9 mouse cellular contexts compared by ENCODE assay signal in the genomic region with DNA sequence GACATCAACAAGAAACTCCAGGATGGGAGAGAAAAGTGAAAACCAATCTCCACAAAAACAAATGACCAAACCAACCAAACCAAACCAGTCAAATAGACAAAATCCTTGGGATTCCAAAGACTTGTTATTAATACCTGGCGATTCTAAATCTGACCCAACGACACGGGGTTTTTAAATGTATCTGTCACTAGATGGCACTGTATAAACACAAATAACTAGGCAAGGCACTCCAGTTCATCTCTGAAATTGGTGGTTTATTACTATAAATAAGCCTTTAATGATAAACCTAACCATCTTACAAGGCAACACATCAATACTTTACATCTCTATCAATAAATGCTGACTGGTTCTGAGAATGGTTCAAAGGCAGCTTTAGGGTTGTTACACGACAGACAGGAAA. TPM values are rescaled to one million over a fixed set of nuclear protein-coding genes. Genes with fewer than 3 reads are reported as not detected.
DNase-seq lines count a peak whose midpoint lies in the region; ATAC-seq and TF ChIP-seq lines count a peak whose summit lies in the region.
"Had no signal": no experiment of that assay in that cellular context is flagged by ENCODE, and none has a peak within 500 bp of the region (broad histone marks: within the 10 kb centered on the region; RNA-seq: fewer than 3 reads in every experiment).

No protein-coding gene starts in this region.

- no peaks in the 10 kb centered on the region for H3K36me3 ChIP-seq in MEL (ENCODE audit: control insufficient read depth in 1 of 2, insufficient read depth in 2 of 2, low read length in 2 of 2)
- no peaks in the 10 kb centered on the region for H3K36me3 ChIP-seq in midbrain, postnatal 0 days (ENCODE audit: insufficient read depth, low read length)
- H3K36me3 ChIP-seq: embryonic facial prominence, embryonic 13.5 days; limb, embryonic 12.5 days had no signal

- peak; percentile 86 for TF ChIP-seq RAD21 in MEL (IDR thresholded peaks at IDR 0.05; ENCODE audit: low read depth, low read length)

- 15% methylated on average over 4 of the region's 4 CpGs for WGBS in midbrain, postnatal 0 days

- no peaks in the 10 kb centered on the region for H3K4me1 ChIP-seq in MEL (ENCODE audit: control insufficient read depth in 1 of 2, insufficient read depth in 2 of 2, low read length in 2 of 2)
- H3K4me1 ChIP-seq in midbrain, postnatal 0 days (ENCODE audit: insufficient read depth, low read length) = no peaks in the 10 kb centered on the region

- H3K4me3 ChIP-seq in layer of hippocampus, adult 2 months = no peak overlapping the region
- H3K4me3 ChIP-seq in MEL (ENCODE audit: control insufficient read depth in 1 of 2, insufficient read depth in 1 of 2, low read depth in 2 of 2, low read length in 2 of 2) = no peak overlapping the region
- H3K4me3 ChIP-seq in midbrain, postnatal 0 days (ENCODE audit: low read depth, low read length) = no peak overlapping the region
- H3K4me3 ChIP-seq: embryonic facial prominence, embryonic 13.5 days; limb, embryonic 12.5 days had no signal

- DNase-seq in layer of hippocampus, adult 2 months (ENCODE audit: low spot score in 2 of 2) = peak; percentile 13 to 24
- DNase-seq in layer of hippocampus, adult 8-10 months (ENCODE audit: low spot score in 2 of 2) = no peak
- DNase-seq in MEL (ENCODE audit: low read depth, low spot score) = peak; percentile 50
- peak; percentile 37 for DNase-seq in brain, embryonic 18.5 days (ENCODE audit: low read depth, low spot score)
- DNase-seq in midbrain, postnatal 0 days (ENCODE audit: low spot score) = peak; percentile 77
- DNase-seq in left cerebral cortex, adult 18-20 months (ENCODE audit: low spot score in 2 of 2) = no peak
- DNase-seq in urinary bladder, adult 18-20 months (ENCODE audit: low spot score in 2 of 2) = no peak

- TF ChIP-seq EP300 in MEL (IDR thresholded peaks at IDR 0.05; ENCODE audit: low read depth in 1 of 2, low read length in 2 of 2) = no peak

- TF ChIP-seq POLR2A in MEL (IDR thresholded peaks at IDR 0.05; ENCODE audit: control insufficient read depth in 1 of 2, insufficient read depth in 1 of 2, low read depth in 1 of 2, low read length in 2 of 2, poor library complexity in 1 of 2) = no peak

- ATAC-seq in midbrain, postnatal 0 days (ENCODE audit: low FRiP score) = 0 out of 2 replicates have a peak, but pooled peaks have one; percentile 44

- no peaks in the 10 kb centered on the region for H3K79me2 ChIP-seq in MEL (ENCODE audit: control insufficient read depth, insufficient read depth, low read length, poor library complexity)

- peak; percentile 85 for TF ChIP-seq CTCF in layer of hippocampus, adult 2 months (conservative IDR thresholded peaks at IDR 0.05)
- peak in 1 of 3 experiments; percentile 74; a peak in 2 of 6 replicates for TF ChIP-seq CTCF in MEL (IDR thresholded peaks at IDR 0.05 in 2 of 3, conservative IDR thresholded peaks at IDR 0.05 in 1 of 3; ENCODE audit: control insufficient read depth in 1 of 3, insufficient read depth in 1 of 3, low read depth in 2 of 3, low read length in 3 of 3, poor library complexity in 1 of 3, severe bottlenecking in 1 of 3)
- peak; percentile 79 for TF ChIP-seq CTCF in midbrain, postnatal 0 days (IDR thresholded peaks at IDR 0.05)

- H3K9me3 ChIP-seq in MEL (replicated peaks; ENCODE audit: insufficient read depth, low read length) = no peaks in the 10 kb centered on the region
- H3K9me3 ChIP-seq in midbrain, postnatal 0 days (ENCODE audit: low read length) = no peaks in the 10 kb centered on the region
- H3K9me3 ChIP-seq: embryonic facial prominence, embryonic 13.5 days had no signal

- H3K9ac ChIP-seq in MEL (ENCODE audit: control insufficient read depth, low read depth, low read length, poor library complexity, severe bottlenecking) = no peak overlapping the region
- H3K9ac ChIP-seq in midbrain, postnatal 0 days (replicated peaks; ENCODE audit: low read length, poor library complexity, severe bottlenecking) = no peak overlapping the region
- H3K9ac ChIP-seq: embryonic facial prominence, embryonic 13.5 days; limb, embryonic 12.5 days had no signal

- no peak overlapping the region for H3K27ac ChIP-seq in layer of hippocampus, adult 2 months
- no peak overlapping the region for H3K27ac ChIP-seq in MEL (ENCODE audit: control insufficient read depth, low read depth, low read length)
- H3K27ac ChIP-seq in midbrain, postnatal 0 days (ENCODE audit: low read depth, low read length) = no peak overlapping the region
- H3K27ac ChIP-seq: embryonic facial prominence, embryonic 13.5 days; limb, embryonic 12.5 days had no signal

- H3K27me3 ChIP-seq in MEL (ENCODE audit: control insufficient read depth in 1 of 2, insufficient read depth in 2 of 2, low read length in 2 of 2) = no peaks in the 10 kb centered on the region; a peak in 1 of 4 replicates
- H3K27me3 ChIP-seq in midbrain, postnatal 0 days (ENCODE audit: insufficient read depth, low read length) = no peaks in the 10 kb centered on the region
- H3K27me3 ChIP-seq: limb, embryonic 12.5 days had no signal

- no peak overlapping the region for H3K4me2 ChIP-seq in midbrain, postnatal 0 days (ENCODE audit: low read depth, low read length, poor library complexity, severe bottlenecking)
- H3K4me2 ChIP-seq: embryonic facial prominence, embryonic 13.5 days; limb, embryonic 12.5 days had no signal

TF ChIP-seq in MEL, 35 proteins besides CTCF, POLR2A, EP300 and RAD21:
- TF ChIP-seq TBP (IDR thresholded peaks at IDR 0.05; ENCODE audit: low read depth, low read length) (no peak), KAT2A (conservative IDR thresholded peaks at IDR 0.05; ENCODE audit: low read depth, low read length) (no peak), ZC3H11A (IDR thresholded peaks at IDR 0.05; ENCODE audit: low read depth, low read length) (peak; percentile 68), SMC3 (IDR thresholded peaks at IDR 0.05; ENCODE audit: low read depth, low read length) (peak; percentile 84), SIN3A (IDR thresholded peaks at IDR 0.05; ENCODE audit: low read length) (no peak), MXI1 (IDR thresholded peaks at IDR 0.05; ENCODE audit: low read depth, low read length) (no peak)
TF ChIP-seq in MEL: peak in this region for 2.

RNA-seq across cellular contexts. Expression of a gene that starts 30.3 kb away (rescaled TPM):
- 10 to 100 TPM; 24.4 to 24.6 TPM for total RNA-seq in layer of hippocampus, adult 2 months (2021)
- 10 to 100 TPM; 25.5 to 27.6 (median 26.6) TPM for total RNA-seq in layer of hippocampus, adult 8-10 months (2022)
- 20.0 and 23.7 TPM in 2 replicates for total RNA-seq in MEL (2012; rRNA removed)
- polyA plus RNA-seq in MEL (2012; ENCODE audit: insufficient read depth in 1 of 2, insufficient read length in 2 of 2, low read depth in 1 of 2, low replicate concordance in 2 of 2, missing spikeins in 1 of 2) = 10 to 100 TPM; 21.1 to 53.7 TPM
- total RNA-seq in midbrain, postnatal 0 days (2014; rRNA removed) = 21.3 and 24.6 TPM in 2 replicates
- polyA plus RNA-seq in midbrain, postnatal 0 days (2015; fragmentation: Nextera tagmentation; extraction: Ambion mirVana) = 15.8 and 17.1 TPM in 2 replicates
- total RNA-seq in left cerebral cortex, adult 18-20 months (2021) = 10 to 100 TPM; 23.8 to 24.3 TPM

Comparison
In these comparisons a context has a peak if more than half of its experiments do, and no peak if none do; other contexts are left out.
1. DNase-seq: peak in layer of hippocampus, adult 2 months (2 of 2), MEL (single experiment), brain, embryonic 18.5 days (single experiment) and midbrain, postnatal 0 days (single experiment); none in layer of hippocampus, adult 8-10 months (0 of 2), left cerebral cortex, adult 18-20 months (0 of 2) and urinary bladder, adult 18-20 months (0 of 2).